Mouse (Mus musculus) neutrophil, adult 5-6 weeks (primary cell): ENCODE measurements around the gene Gpc6. TPM values are rescaled to one million over a fixed set of nuclear protein-coding genes. Genes with fewer than 3 reads are reported as not detected.

Experiments used
- ATAC-seq: fragments of 151-379, 151-347 bp; 2 replicates; pipeline ENCODE4 v1.8.0; 2017; ENCODE audit warnings: mild to moderate bottlenecking, moderate TSS enrichment; ENCODE audit not compliant: insufficient number of reproducible peaks, poor library complexity, low FRiP score, severe bottlenecking; ENCODE audit errors: extremely low read depth
- total RNA-seq: library from RNA; stranded (forward); fragments of 200-1000 nt; gene quantifications from 2 replicates; pipeline ENCODE4 v1.2.3, GENCODE M21; 2017

Gpc6 gene
- total RNA-seq, 1 experiment from 2014 or later, result 0.12 TPM

GRCm38 (mm10) chr14:117041017-117041416, 115.9 kb downstream of the Gpc6 start:
- ATAC-seq, result no peak

GRCm38 (mm10) chr14:117048951-117049350, 123.8 kb downstream of the Gpc6 start:
- no peak for ATAC-seq

GRCm38 (mm10) chr14:117050877-117051276, 125.8 kb downstream of the Gpc6 start:
- ATAC-seq, result no peak

- no peak for ATAC-seq
Measured at GRCm38 (mm10) chr14:117053361-117053760, 128.2 kb downstream of the Gpc6 start.

GRCm38 (mm10) chr14:117055134-117055533, 130.0 kb downstream of the Gpc6 start:
- no peak for ATAC-seq

GRCm38 (mm10) chr14:117061078-117061477, 136.0 kb downstream of the Gpc6 start:
- no peak for ATAC-seq

- ATAC-seq, result no peak
Measured at GRCm38 (mm10) chr14:117061527-117061926, 136.4 kb downstream of the Gpc6 start.

- ATAC-seq, result no peak
Measured at GRCm38 (mm10) chr14:117068179-117068578, 143.1 kb downstream of the Gpc6 start.

GRCm38 (mm10) chr14:117070470-117071085, 145.5 kb downstream of the Gpc6 start:
- ATAC-seq, result no peak

GRCm38 (mm10) chr14:117093586-117093985, 168.5 kb downstream of the Gpc6 start:
- ATAC-seq, result no peak

GRCm38 (mm10) chr14:117106900-117107299, 181.8 kb downstream of the Gpc6 start:
- ATAC-seq, result no peak

GRCm38 (mm10) chr14:117113153-117113552, 188.0 kb downstream of the Gpc6 start:
- ATAC-seq, result no peak

- ATAC-seq, result no peak
Measured at GRCm38 (mm10) chr14:117122036-117122435, 196.9 kb downstream of the Gpc6 start.

GRCm38 (mm10) chr14:117130334-117130733, 205.2 kb downstream of the Gpc6 start:
- ATAC-seq, result no peak

GRCm38 (mm10) chr14:117131324-117131723, 206.2 kb downstream of the Gpc6 start:
- ATAC-seq, result no peak

GRCm38 (mm10) chr14:117141077-117141848, 216.1 kb downstream of the Gpc6 start:
- ATAC-seq, result no peak

- no peak for ATAC-seq
Measured at GRCm38 (mm10) chr14:117146089-117146488, 221.0 kb downstream of the Gpc6 start.

GRCm38 (mm10) chr14:117146665-117147064, 221.6 kb downstream of the Gpc6 start:
- ATAC-seq, result no peak

GRCm38 (mm10) chr14:117151621-117152020, 226.5 kb downstream of the Gpc6 start:
- no peak for ATAC-seq

GRCm38 (mm10) chr14:117155884-117156465, 230.9 kb downstream of the Gpc6 start:
- no peak for ATAC-seq
